Mouse (Mus musculus) small intestine, adult 2 months (tissue): ENCODE measurements around the gene Gdpd2. TPM values are rescaled to one million over a fixed set of nuclear protein-coding genes. Genes with fewer than 3 reads are reported as not detected.

ENCODE experiments used
- H3K27ac ChIP-seq: fragments of 200-500 bp; 2 replicates; pipeline ENCODE4 v1.5.1; 2012; ENCODE audit warnings: low read depth, low read length, control low read depth, inconsistent platforms; ENCODE audit not compliant: insufficient read depth
- H3K27me3 ChIP-seq: fragments of 200-500 bp; 2 replicates; pipeline ENCODE4 v1.6.1; 2012; ENCODE audit warnings: mild to moderate bottlenecking, moderate library complexity, low read length, inconsistent platforms; ENCODE audit not compliant: control insufficient read depth, insufficient read depth
- H3K36me3 ChIP-seq: fragments of 200-500 bp; 2 replicates; pipeline ENCODE4 v1.6.1; 2012; ENCODE audit warnings: mild to moderate bottlenecking, low read length, control low read depth, inconsistent platforms; ENCODE audit not compliant: control insufficient read depth, insufficient read depth
- H3K4me1 ChIP-seq: fragments of 200-500 bp; 2 replicates; pipeline ENCODE4 v1.6.1; 2012; ENCODE audit warnings: low read length, inconsistent platforms, mixed read lengths; ENCODE audit not compliant: control insufficient read depth, insufficient read depth, insufficient read length
- H3K4me3 ChIP-seq: fragments of 200-500 bp; 2 replicates; pipeline ENCODE4 v1.5.1; 2012; ENCODE audit warnings: low read depth, mild to moderate bottlenecking, control low read depth, inconsistent platforms, low read length, moderate library complexity
- CTCF ChIP-seq: fragments of 200-500 bp; IDR thresholded peaks from 2 replicates; pipeline ENCODE4 v1.5.1; 2012; ENCODE audit warnings: low read depth, mild to moderate bottlenecking, control low read depth, inconsistent platforms, low read length, moderate library complexity, mixed read lengths; ENCODE audit not compliant: insufficient replicate concordance, insufficient read length; ENCODE audit errors: extremely low read depth
- POLR2A ChIP-seq: fragments of 200-500 bp; IDR thresholded peaks from 2 replicates; pipeline ENCODE4 v1.6.1; 2012; ENCODE audit warnings: low read depth, mild to moderate bottlenecking, control low read depth, inconsistent platforms, low read length, moderate library complexity
- WGBS: fragments of 180-500 bp; shearing (Covaris S2); methylation state at CpG from one replicate; pipeline ENCODE4 v1.1.7; 2018; 5-methylcytosine and 5-hydroxymethylcytosine counted together
- polyA plus RNA-seq: library from polyadenylated mRNA; depleted of rRNA; stranded (reverse); fragments of >200 nt; gene quantifications from 2 replicates; pipeline ENCODE4 v1.2.3, GENCODE M21; 2012; rRNA removed

Gdpd2 gene
- polyA plus RNA-seq, 1 experiment: 61.2 TPM

GRCm38 (mm10) chrX:100777655-100778234 is 48.1 kb downstream of the Gdpd2 start:
- peak overlapping the region; percentile 99 for H3K4me3 ChIP-seq
- H3K27ac ChIP-seq: peak overlapping the region; percentile 92
- TF ChIP-seq CTCF (no peak), POLR2A (no peak)
- peaks cover 5% of the 10 kb centered on the region for H3K4me1 ChIP-seq
- 21% methylated on average over 10 of the region's 10 CpGs for WGBS
- no peaks in the 10 kb centered on the region for H3K36me3 ChIP-seq
- H3K27me3 ChIP-seq: no peaks in the 10 kb centered on the region

GRCm38 (mm10) chrX:100778397-100778796 is 48.7 kb downstream of the Gdpd2 start:
- no peaks in the 10 kb centered on the region for H3K36me3 ChIP-seq
- no peak for TF ChIP-seq POLR2A
- no peak for TF ChIP-seq CTCF
- no peaks in the 10 kb centered on the region for H3K27me3 ChIP-seq
- WGBS: 31% methylated on average over 5 of the region's 5 CpGs
- H3K4me3 ChIP-seq: peak overlapping the region; percentile 99; the same call in 1 of the 2 replicates
- H3K27ac ChIP-seq: no peak overlapping the region
- H3K4me1 ChIP-seq: peaks cover 6% of the 10 kb centered on the region

Other genes with a start within 250 kb of the Gdpd2 start
- 5.7 and 11.1 TPM in 2 replicates for gene Igbp1, start 235.6 kb upstream of the Gdpd2 start, polyA plus RNA-seq
- gene Dgat2l6, start 205.0 kb upstream of the Gdpd2 start, polyA plus RNA-seq: not detected in 2 replicates
- gene Awat1, start 157.6 kb upstream of the Gdpd2 start, polyA plus RNA-seq: not detected in 2 replicates
- 7.6 TPM in 1 of 2 replicates, not detected in the other for gene P2ry4, start 135.0 kb upstream of the Gdpd2 start, polyA plus RNA-seq
- gene Arr3, start 124.4 kb upstream of the Gdpd2 start, polyA plus RNA-seq: not detected in 2 replicates
- 0.61 and 1.2 TPM in 2 replicates for gene Kif4, start 104.1 kb upstream of the Gdpd2 start, polyA plus RNA-seq
- 7.6 and 10.7 TPM in 2 replicates for gene Pdzd11, start 103.3 kb upstream of the Gdpd2 start, polyA plus RNA-seq
- gene Dlg3, start 37.8 kb downstream of the Gdpd2 start, polyA plus RNA-seq: 10.7 and 28.8 TPM in 2 replicates